Mouse (Mus musculus) C2C12 (cell line): Measurements from ENCODE around the gene Rp2.

Experiments
- CEBPB ChIP-seq: IDR thresholded peaks from one replicate; pipeline ENCODE4 v1.6.1; 2011; ENCODE audit warnings: low read depth, mild to moderate bottlenecking, control low read depth, moderate library complexity
- CTCF ChIP-seq: IDR thresholded peaks from one replicate; pipeline ENCODE4 v1.5.1; 2011; ENCODE audit not compliant: control insufficient read depth, insufficient read depth, insufficient read length
- FOSL1 ChIP-seq: IDR thresholded peaks from one replicate; pipeline ENCODE4 v1.8.0; 2011; ENCODE audit warnings: mild to moderate bottlenecking, low read length; ENCODE audit not compliant: poor library complexity, insufficient read depth, severe bottlenecking
- MAX ChIP-seq: IDR thresholded peaks from one replicate; pipeline ENCODE4 v1.6.1; 2011; ENCODE audit warnings: mild to moderate bottlenecking, control low read depth
- MYOD1 ChIP-seq: IDR thresholded peaks from one replicate; pipeline ENCODE4 v1.6.1; 2011; ENCODE audit warnings: low read depth; ENCODE audit not compliant: control insufficient read depth, insufficient read length
- MYOG ChIP-seq: IDR thresholded peaks from one replicate; pipeline ENCODE4 v1.6.1; 2011; ENCODE audit not compliant: control insufficient read depth, insufficient read length; ENCODE audit errors: extremely low read depth
- USF1 ChIP-seq: IDR thresholded peaks from one replicate; pipeline ENCODE4 v1.6.1; 2011; ENCODE audit warnings: low read depth, mild to moderate bottlenecking, control low read depth, moderate library complexity

DNA sequence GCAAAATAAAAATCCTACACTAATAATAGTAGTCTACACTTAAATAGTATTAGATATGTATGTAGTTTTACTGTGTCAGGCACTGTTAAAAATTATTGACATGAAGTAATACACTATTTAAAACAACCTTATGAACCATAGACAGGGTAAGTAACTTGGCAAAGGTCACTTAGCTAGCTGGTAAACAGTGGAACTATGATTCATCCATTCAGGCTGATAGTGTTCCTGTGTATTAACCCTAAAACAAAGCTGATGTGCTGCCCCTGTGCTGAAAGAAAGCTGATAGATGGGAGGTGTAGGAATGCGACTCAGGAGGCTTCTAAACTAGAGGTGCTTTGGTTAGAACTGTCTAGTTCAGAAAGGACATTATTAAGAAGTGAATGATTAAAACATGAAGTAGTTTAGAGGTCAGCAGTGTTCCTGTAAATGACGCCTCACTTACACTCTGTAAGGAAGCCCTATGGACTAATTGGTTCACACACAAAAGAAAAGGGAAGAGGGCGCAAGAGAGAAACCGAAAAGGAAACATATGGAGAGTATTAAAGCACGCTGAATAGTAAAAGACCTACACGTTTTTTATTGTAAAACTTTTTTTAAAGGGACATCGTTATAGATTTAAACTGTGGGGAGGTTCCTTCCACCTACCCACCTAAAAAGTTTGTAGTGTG is 15.2 kb downstream of the Rp2 start:
- TF ChIP-seq USF1 (no peak), MYOG (no peak), MAX (no peak), CEBPB (no peak), CTCF (no peak), FOSL1 (no peak), MYOD1 (no peak)
